Mouse (Mus musculus) neutrophil, adult 5-6 weeks (primary cell): ENCODE data around the gene Tle3. TPM values are rescaled to one million over a fixed set of nuclear protein-coding genes. Genes with fewer than 3 reads are reported as not detected.

ENCODE experiments used
- ATAC-seq: fragments of 151-379, 151-347 bp; 2 replicates; pipeline ENCODE4 v1.8.0; 2017; ENCODE audit warnings: mild to moderate bottlenecking, moderate TSS enrichment; ENCODE audit not compliant: insufficient number of reproducible peaks, poor library complexity, low FRiP score, severe bottlenecking; ENCODE audit errors: extremely low read depth
- total RNA-seq: library from RNA; stranded (forward); fragments of 200-1000 nt; gene quantifications from 2 replicates; pipeline ENCODE4 v1.2.3, GENCODE M21; 2017

Gene Tle3
- total RNA-seq, 1 experiment from 2014 or later = 232 TPM

GRCm38 (mm10) chr9:61349697-61350096 is 22.5 kb upstream of the Tle3 start:
- ATAC-seq = peak; percentile 81

GRCm38 (mm10) chr9:61351164-61351563 is 21.0 kb upstream of the Tle3 start:
- no peak for ATAC-seq

DNA sequence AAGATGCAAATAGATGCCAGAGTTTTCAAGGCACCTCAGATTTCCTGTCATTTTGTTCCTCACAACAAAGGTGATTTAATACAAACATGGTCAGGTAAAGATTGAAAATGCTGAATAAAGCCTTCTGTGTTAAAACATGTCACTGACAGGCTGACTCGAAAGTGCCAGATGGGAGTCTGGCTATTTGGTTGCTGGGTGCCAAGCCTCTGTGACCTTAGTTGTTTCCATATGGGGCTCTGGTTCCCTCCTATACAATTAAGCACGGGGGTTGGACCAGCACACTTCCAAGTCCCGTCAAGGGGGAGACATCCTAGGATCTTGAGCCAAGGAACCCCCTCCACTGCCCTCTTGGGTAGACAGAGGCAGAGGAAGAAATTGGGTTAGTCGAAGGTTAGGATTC is 13.2 kb upstream of the Tle3 start:
- no peak for ATAC-seq

GRCm38 (mm10) chr9:61359741-61360140 is 12.4 kb upstream of the Tle3 start:
- no peak for ATAC-seq

DNA sequence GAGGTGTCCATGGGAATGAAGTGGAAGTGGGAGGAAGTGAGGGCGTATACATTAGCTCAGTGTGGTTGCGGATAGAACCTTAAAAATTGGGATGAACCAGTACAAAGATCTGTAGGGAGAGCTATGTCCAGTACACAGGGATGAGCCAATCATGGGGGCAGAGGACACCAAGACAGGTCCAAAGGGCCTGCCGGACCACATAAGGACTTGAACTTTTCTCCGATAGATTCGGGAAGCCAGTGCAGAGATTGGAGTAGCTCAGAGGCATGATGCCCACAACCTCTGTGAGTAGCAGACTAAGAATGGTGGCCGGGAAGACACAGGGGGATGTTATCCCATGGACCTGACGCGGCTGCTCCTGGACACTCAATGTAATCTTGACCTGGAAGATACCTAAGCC is 12.0 kb upstream of the Tle3 start:
- ATAC-seq = no peak

DNA sequence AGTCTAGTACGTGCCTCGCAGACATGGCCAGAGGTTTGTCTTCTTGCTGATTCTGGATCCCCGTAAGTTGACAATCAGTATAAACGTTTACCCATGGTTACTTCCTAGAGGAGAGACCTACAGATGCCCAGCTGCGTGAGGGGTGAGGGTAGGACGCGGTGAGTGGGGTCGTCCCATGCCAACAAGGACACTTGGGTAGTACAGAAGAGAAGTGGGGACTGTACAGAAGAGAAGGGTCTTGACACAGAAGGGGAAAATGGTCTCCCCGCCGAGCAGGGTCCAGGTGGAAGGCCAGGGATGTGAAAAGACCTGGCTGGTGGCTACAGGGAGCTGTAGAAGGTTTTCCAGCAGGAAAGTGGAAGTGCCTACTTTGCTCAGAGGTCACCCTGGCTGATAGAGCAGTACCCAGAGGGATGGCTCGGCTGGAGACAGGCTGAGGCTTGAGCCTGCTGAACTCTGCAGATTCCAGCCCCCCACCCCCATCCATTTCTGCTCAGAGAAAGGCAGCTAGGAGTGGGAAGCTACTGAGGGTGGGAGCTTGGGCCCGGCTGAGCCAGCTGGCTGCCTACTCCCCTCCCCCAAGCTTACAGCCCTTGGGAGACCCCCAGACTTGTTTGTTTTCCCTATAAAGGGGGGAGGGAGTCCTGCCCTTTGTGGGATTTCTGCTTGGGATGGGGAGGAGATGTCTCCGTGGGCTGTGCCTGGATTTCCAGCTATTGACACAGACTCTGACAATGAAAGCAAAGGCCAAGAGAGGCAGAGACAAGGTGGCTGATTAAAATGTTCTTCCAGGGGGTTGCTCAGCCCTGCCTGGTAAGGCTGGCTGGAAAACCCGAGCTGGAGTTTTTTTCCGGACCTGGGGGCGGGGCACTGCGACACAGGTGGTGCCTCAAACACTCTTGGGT is 11.2 kb upstream of the Tle3 start:
- ATAC-seq = no peak

- ATAC-seq = no peak
These were observed 9.0 kb upstream of the Tle3 start for GRCm38 (mm10) chr9:61363194-61363593.

GRCm38 (mm10) chr9:61366108-61366507 is 6.1 kb upstream of the Tle3 start:
- no peak for ATAC-seq

- ATAC-seq = no peak
These were observed 5.0 kb upstream of the Tle3 start for GRCm38 (mm10) chr9:61367156-61367555.

- no peak for ATAC-seq
These were observed 4.2 kb upstream of the Tle3 start for GRCm38 (mm10) chr9:61367857-61368566.

GRCm38 (mm10) chr9:61368567-61369240 is 3.5 kb upstream of the Tle3 start:
- no peak for ATAC-seq

DNA sequence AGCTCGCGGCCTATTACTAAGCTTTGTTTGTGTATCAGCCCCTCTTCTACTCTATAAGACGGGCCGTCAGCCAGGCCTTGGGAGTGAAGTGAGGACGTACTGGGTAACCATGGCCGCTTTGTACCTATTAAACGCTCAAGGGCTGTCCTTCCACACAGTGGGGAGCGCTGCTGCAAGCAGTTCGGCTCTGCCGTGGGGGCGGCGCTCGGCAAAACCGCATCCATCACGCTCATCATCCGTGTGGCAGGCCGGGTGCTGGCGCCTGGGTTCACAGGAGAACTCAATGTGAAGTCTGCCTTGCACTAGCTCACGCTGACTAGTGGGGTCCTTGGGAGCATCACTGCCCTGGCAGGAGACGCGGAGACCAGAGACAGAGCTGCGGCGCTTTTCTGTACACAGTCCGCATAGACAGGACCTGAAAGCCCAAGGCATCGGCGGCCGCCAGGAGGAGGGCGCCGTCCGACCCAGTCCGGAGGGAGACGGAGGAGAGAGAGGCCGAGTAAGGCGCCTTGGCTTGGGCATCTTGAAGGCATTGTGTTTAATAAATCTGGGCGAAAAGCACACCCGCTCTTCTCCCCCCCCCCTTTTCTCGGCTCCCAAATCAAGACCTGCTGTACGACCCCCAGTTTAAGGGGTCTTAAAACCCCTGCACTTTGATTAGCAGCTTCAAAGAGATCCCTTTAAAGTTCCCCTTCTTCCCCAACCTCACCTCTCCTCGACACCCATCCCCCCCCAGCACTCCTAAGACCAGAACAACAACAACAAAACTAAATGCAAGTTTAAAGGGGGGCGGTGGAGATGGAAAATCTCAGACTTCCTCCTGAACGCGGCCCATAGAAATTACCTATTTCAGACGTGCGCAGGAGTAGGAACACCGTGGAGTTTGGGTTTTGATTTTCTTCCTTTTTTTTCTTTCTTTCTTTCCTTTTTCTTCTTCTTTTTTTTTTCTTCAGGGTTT is 2.6 kb upstream of the Tle3 start:
- ATAC-seq = no peak

- ATAC-seq = peak; percentile 71
These were observed 1.7 kb upstream of the Tle3 start for GRCm38 (mm10) chr9:61370454-61370888.

GRCm38 (mm10) chr9:61370889-61371754 is 1.0 kb upstream of the Tle3 start:
- no peak for ATAC-seq

- no peak; the same call in 1 of the 2 replicates for ATAC-seq
These were observed 377 bp downstream of the Tle3 start for GRCm38 (mm10) chr9:61372510-61372975.

- no peak for ATAC-seq
These were observed 939 bp downstream of the Tle3 start for GRCm38 (mm10) chr9:61372976-61373633.

DNA sequence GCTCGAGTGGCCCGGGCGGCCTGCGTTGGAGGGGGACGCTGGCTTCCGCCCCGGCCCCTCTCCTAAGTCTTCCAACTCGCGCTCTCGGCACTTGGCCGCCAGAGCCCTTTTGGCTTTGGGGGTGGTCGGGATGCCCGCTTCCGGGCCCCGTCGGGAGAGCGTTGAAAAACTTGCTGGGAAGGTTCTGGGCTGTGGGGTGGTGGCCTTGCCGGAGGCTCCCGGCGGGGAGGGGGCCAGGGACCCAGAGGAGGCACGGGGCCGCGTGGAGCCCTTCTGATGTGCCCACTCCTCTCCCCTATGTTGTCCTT is 1.4 kb downstream of the Tle3 start:
- ATAC-seq = no peak
